Mouse (Mus musculus): ENCODE results near the gene Pik3ca. TPM values are rescaled to one million over a fixed set of nuclear protein-coding genes. Genes with fewer than 3 reads are reported as not detected.

The Pik3ca gene
- polyA plus RNA-seq (2014; fragmentation: Nextera tagmentation; extraction: Ambion mirVana) = 13.8 and 15.5 TPM in 2 replicates

GRCm38 (mm10) chr3:32397461-32398174, at the start of gene Pik3ca:
TSS of gene Pik3ca (plus strand) at chr3:32397671.
- Histone ChIP-seq H3K36me3 (ENCODE audit: control insufficient read depth, insufficient read depth, low read length) (no peaks in the 10 kb centered on the region), H3K4me3 (ENCODE audit: low read depth, low read length) (peak within 1 kb of the TSS; percentile 84), H3K27ac (replicated peaks; ENCODE audit: low read depth, low read length) (peak within 1 kb of the TSS; percentile 99), H3K27me3 (replicated peaks; ENCODE audit: control insufficient read depth, insufficient read depth, low read length) (no peaks in the 10 kb centered on the region), H3K9me3 (ENCODE audit: control insufficient read depth, low read length) (no peaks in the 10 kb centered on the region), H3K4me2 (ENCODE audit: low read depth, low read length) (peak within 1 kb of the TSS; percentile 87), H3K9ac (ENCODE audit: low read depth, low read length) (peak within 1 kb of the TSS; percentile 93), H3K4me1 (ENCODE audit: control insufficient read depth, insufficient read depth, low read length) (peaks cover 24% of the 10 kb centered on the region)
- DNase-seq (ENCODE audit: low spot score) (peak; percentile 65), ATAC-seq (ENCODE audit: low read depth) (peak; percentile 51)
- under 1% methylated on average over 41 of the region's 65 CpGs for WGBS

- Histone ChIP-seq H3K9me3 (ENCODE audit: control insufficient read depth, low read length) (no peaks in the 10 kb centered on the region), H3K9ac (ENCODE audit: low read depth, low read length) (no peak overlapping the region), H3K4me1 (ENCODE audit: control insufficient read depth, insufficient read depth, low read length) (no peaks in the 10 kb centered on the region), H3K4me2 (ENCODE audit: low read depth, low read length) (no peak overlapping the region), H3K27me3 (replicated peaks; ENCODE audit: control insufficient read depth, insufficient read depth, low read length) (no peaks in the 10 kb centered on the region), H3K27ac (replicated peaks; ENCODE audit: low read depth, low read length) (no peak overlapping the region), H3K4me3 (ENCODE audit: low read depth, low read length) (no peak overlapping the region), H3K36me3 (ENCODE audit: control insufficient read depth, insufficient read depth, low read length) (peaks cover 7% of the 10 kb centered on the region; the same call in 1 of the 2 replicates)
- ATAC-seq (ENCODE audit: low read depth) (no peak), DNase-seq (ENCODE audit: low spot score) (no peak)
- 85% methylated on average over 6 of the region's 6 CpGs for WGBS
Observed at GRCm38 (mm10) chr3:32347881-32348280, 49.6 kb upstream of the Pik3ca start.

- peak; percentile 8 for DNase-seq (ENCODE audit: low spot score)
- no peak overlapping the region for H3K4me2 ChIP-seq (ENCODE audit: low read depth, low read length)
- no peak for ATAC-seq (ENCODE audit: low read depth)
- H3K36me3 ChIP-seq (ENCODE audit: control insufficient read depth, insufficient read depth, low read length) = no peaks in the 10 kb centered on the region
- H3K9ac ChIP-seq (ENCODE audit: low read depth, low read length) = no peak overlapping the region
- no peaks in the 10 kb centered on the region for H3K27me3 ChIP-seq (replicated peaks; ENCODE audit: control insufficient read depth, insufficient read depth, low read length)
- H3K4me1 ChIP-seq (ENCODE audit: control insufficient read depth, insufficient read depth, low read length) = peaks cover 3% of the 10 kb centered on the region
- no peaks in the 10 kb centered on the region for H3K9me3 ChIP-seq (ENCODE audit: control insufficient read depth, low read length)
- H3K4me3 ChIP-seq (ENCODE audit: low read depth, low read length) = no peak overlapping the region
- 36% methylated on average over 6 of the region's 6 CpGs for WGBS
- no peak overlapping the region for H3K27ac ChIP-seq (replicated peaks; ENCODE audit: low read depth, low read length)
Observed at GRCm38 (mm10) chr3:32361221-32361620, 36.2 kb upstream of the Pik3ca start.

GRCm38 (mm10) chr3:32364195-32364594, 33.3 kb upstream of the Pik3ca start:
- no peaks in the 10 kb centered on the region for H3K9me3 ChIP-seq (ENCODE audit: control insufficient read depth, low read length)
- H3K4me2 ChIP-seq (ENCODE audit: low read depth, low read length) = peak overlapping the region; percentile 85; the same call in 1 of the 2 replicates
- WGBS = 44% methylated on average over 4 of the region's 4 CpGs
- DNase-seq (ENCODE audit: low spot score) = no peak
- no peaks in the 10 kb centered on the region for H3K36me3 ChIP-seq (ENCODE audit: control insufficient read depth, insufficient read depth, low read length)
- H3K9ac ChIP-seq (ENCODE audit: low read depth, low read length) = 0 out of 2 replicates have a peak overlapping the region, but pooled peaks have one; percentile 28
- no peaks in the 10 kb centered on the region for H3K27me3 ChIP-seq (replicated peaks; ENCODE audit: control insufficient read depth, insufficient read depth, low read length)
- no peak overlapping the region; the same call in 1 of the 2 replicates for H3K4me3 ChIP-seq (ENCODE audit: low read depth, low read length)
- no peak overlapping the region for H3K27ac ChIP-seq (replicated peaks; ENCODE audit: low read depth, low read length)
- ATAC-seq (ENCODE audit: low read depth) = no peak
- peaks cover 3% of the 10 kb centered on the region for H3K4me1 ChIP-seq (ENCODE audit: control insufficient read depth, insufficient read depth, low read length)

- WGBS = 1% methylated on average over 30 of the region's 54 CpGs
- DNase-seq (ENCODE audit: low spot score) (peak; percentile 58), ATAC-seq (ENCODE audit: low read depth) (peak; percentile 74)
- no peaks in the 10 kb centered on the region for H3K36me3 ChIP-seq (ENCODE audit: control insufficient read depth, insufficient read depth, low read length)
- peak overlapping the region; percentile 84 for H3K4me3 ChIP-seq (ENCODE audit: low read depth, low read length)
- H3K4me2 ChIP-seq (ENCODE audit: low read depth, low read length) = peak overlapping the region; percentile 85
- H3K27ac ChIP-seq (replicated peaks; ENCODE audit: low read depth, low read length) = peak overlapping the region; percentile 58
- peak overlapping the region; percentile 84 for H3K9ac ChIP-seq (ENCODE audit: low read depth, low read length)
- H3K4me1 ChIP-seq (ENCODE audit: control insufficient read depth, insufficient read depth, low read length) = peaks cover 3% of the 10 kb centered on the region
- H3K27me3 ChIP-seq (replicated peaks; ENCODE audit: control insufficient read depth, insufficient read depth, low read length) = no peaks in the 10 kb centered on the region
- no peaks in the 10 kb centered on the region for H3K9me3 ChIP-seq (ENCODE audit: control insufficient read depth, low read length)
Observed at GRCm38 (mm10) chr3:32364841-32365545, 32.5 kb upstream of the Pik3ca start.

- DNase-seq (ENCODE audit: low spot score) (peak; percentile 79), ATAC-seq (ENCODE audit: low read depth) (peak; percentile 81)
- 6% methylated on average over 23 of the region's 48 CpGs for WGBS
- Histone ChIP-seq H3K36me3 (ENCODE audit: control insufficient read depth, insufficient read depth, low read length) (no peaks in the 10 kb centered on the region), H3K4me3 (ENCODE audit: low read depth, low read length) (peak within 1 kb of the TSS; percentile 84), H3K27ac (replicated peaks; ENCODE audit: low read depth, low read length) (peak within 1 kb of the TSS; percentile 58), H3K27me3 (replicated peaks; ENCODE audit: control insufficient read depth, insufficient read depth, low read length) (no peaks in the 10 kb centered on the region), H3K4me1 (ENCODE audit: control insufficient read depth, insufficient read depth, low read length) (peaks cover 3% of the 10 kb centered on the region), H3K9me3 (ENCODE audit: control insufficient read depth, low read length) (no peaks in the 10 kb centered on the region), H3K9ac (ENCODE audit: low read depth, low read length) (peak within 1 kb of the TSS; percentile 84), H3K4me2 (ENCODE audit: low read depth, low read length) (peak within 1 kb of the TSS; percentile 85)
Observed at GRCm38 (mm10) chr3:32365546-32366245, 31.8 kb upstream of the Pik3ca start, which contains the start of gene Zmat3. TSS of gene Zmat3 (minus strand) at chr3:32366014.

GRCm38 (mm10) chr3:32366246-32366734, 31.2 kb upstream of the Pik3ca start:
- WGBS = 60% methylated on average over 17 of the region's 17 CpGs
- DNase-seq (ENCODE audit: low spot score) (no peak), ATAC-seq (ENCODE audit: low read depth) (peak; percentile 11; the same call in 1 of the 2 replicates)
- Histone ChIP-seq H3K27me3 (replicated peaks; ENCODE audit: control insufficient read depth, insufficient read depth, low read length) (no peaks in the 10 kb centered on the region), H3K4me2 (ENCODE audit: low read depth, low read length) (peak overlapping the region; percentile 85), H3K9me3 (ENCODE audit: control insufficient read depth, low read length) (no peaks in the 10 kb centered on the region), H3K4me1 (ENCODE audit: control insufficient read depth, insufficient read depth, low read length) (peaks cover 3% of the 10 kb centered on the region), H3K4me3 (ENCODE audit: low read depth, low read length) (peak overlapping the region; percentile 84), H3K27ac (replicated peaks; ENCODE audit: low read depth, low read length) (no peak overlapping the region), H3K9ac (ENCODE audit: low read depth, low read length) (peak overlapping the region; percentile 84), H3K36me3 (ENCODE audit: control insufficient read depth, insufficient read depth, low read length) (no peaks in the 10 kb centered on the region)

GRCm38 (mm10) chr3:32367516-32367915, 30.0 kb upstream of the Pik3ca start:
- Histone ChIP-seq H3K9ac (ENCODE audit: low read depth, low read length) (no peak overlapping the region), H3K27me3 (replicated peaks; ENCODE audit: control insufficient read depth, insufficient read depth, low read length) (no peaks in the 10 kb centered on the region), H3K9me3 (ENCODE audit: control insufficient read depth, low read length) (no peaks in the 10 kb centered on the region), H3K4me2 (ENCODE audit: low read depth, low read length) (no peak overlapping the region), H3K36me3 (ENCODE audit: control insufficient read depth, insufficient read depth, low read length) (no peaks in the 10 kb centered on the region), H3K4me3 (ENCODE audit: low read depth, low read length) (no peak overlapping the region), H3K27ac (replicated peaks; ENCODE audit: low read depth, low read length) (no peak overlapping the region), H3K4me1 (ENCODE audit: control insufficient read depth, insufficient read depth, low read length) (peaks cover 3% of the 10 kb centered on the region)
- ATAC-seq (ENCODE audit: low read depth) (no peak), DNase-seq (ENCODE audit: low spot score) (no peak)
- 69% methylated on average over 1 of the region's 1 CpGs for WGBS
